Mouse (Mus musculus) layer of hippocampus, adult 2 months (tissue): ENCODE results near the gene Tlr8. TPM values are rescaled to one million over a fixed set of nuclear protein-coding genes. Genes with fewer than 3 reads are reported as not detected.

Source experiments
- DNase-seq, 2 experiments: peaks; one replicate each; pipeline ENCODE4 v3.0.0; 2022; ENCODE audit warnings: low spot score in 2 of 2
- H3K27ac ChIP-seq: fragments of 200-600 bp; 2 replicates; pipeline ENCODE4 v1.8.1; 2022
- H3K4me3 ChIP-seq: fragments of 200-600 bp; 2 replicates; pipeline ENCODE4 v1.8.1; 2022; ENCODE audit warnings: mild to moderate bottlenecking
- CTCF ChIP-seq: fragments of 200-600 bp; conservative IDR thresholded peaks from 2 replicates; pipeline ENCODE4 v1.8.1; 2022; ENCODE audit warnings: antibody characterized with exemption, mild to moderate bottlenecking, moderate library complexity
- total RNA-seq, 2 experiments: library from RNA; stranded (reverse); gene quantifications; 2 replicates each; pipeline ENCODE4 v1.2.3; 2021

Gene Tlr8
- total RNA-seq, 2 experiments from 2014 or later = 0.15 to 0.33 TPM

- peak overlapping the region; percentile 46; the same call in 1 of the 2 replicates for H3K27ac ChIP-seq
- TF ChIP-seq CTCF = peak; percentile 66
- no peak for DNase-seq
Observed at GRCm38 (mm10) chrX:167212707-167213106, 51.4 kb downstream of the Tlr8 start.

GRCm38 (mm10) chrX:167211871-167212555 is 52.1 kb downstream of the Tlr8 start:
- TF ChIP-seq CTCF = no peak
- Histone ChIP-seq H3K4me3 (no peak overlapping the region), H3K27ac (peak overlapping the region; percentile 46; the same call in 1 of the 2 replicates)
- DNase-seq = no peak

More at GRCm38 (mm10) chrX:167212707-167213106, 51.4 kb downstream of the Tlr8 start:
- no peak overlapping the region for H3K4me3 ChIP-seq

- Histone ChIP-seq H3K27ac (peak overlapping the region; percentile 98), H3K4me3 (peak overlapping the region; percentile 75; the same call in 1 of the 2 replicates)
- no peak for TF ChIP-seq CTCF
- DNase-seq = no peak
Observed at GRCm38 (mm10) chrX:167210319-167210728, 53.8 kb downstream of the Tlr8 start.

GRCm38 (mm10) chrX:167209828-167210227 is 54.3 kb downstream of the Tlr8 start:
- DNase-seq = no peak
- Histone ChIP-seq H3K4me3 (peak overlapping the region; percentile 75), H3K27ac (peak overlapping the region; percentile 98)
- TF ChIP-seq CTCF = no peak

- H3K27ac ChIP-seq = peak within 1 kb of the TSS; percentile 98
- no peak for TF ChIP-seq CTCF
- peak; percentile 74 to 78 for DNase-seq
- H3K4me3 ChIP-seq = peak within 1 kb of the TSS; percentile 75
Observed at GRCm38 (mm10) chrX:167208978-167209754, 55.0 kb downstream of the Tlr8 start, which contains the start of gene Tmsb4x. Gene Tmsb4x (minus strand): TSS chrX:167209315.

- no peak for TF ChIP-seq CTCF
- Histone ChIP-seq H3K27ac (peak overlapping the region; percentile 98), H3K4me3 (peak overlapping the region; percentile 75)
- DNase-seq = peak in 1 of 2 experiments; percentile 23
Observed at GRCm38 (mm10) chrX:167208506-167208820, 55.7 kb downstream of the Tlr8 start.

- peak in 1 of 2 experiments; percentile 25 for DNase-seq
- TF ChIP-seq CTCF = no peak
- Histone ChIP-seq H3K4me3 (peak overlapping the region; percentile 75), H3K27ac (peak overlapping the region; percentile 98)
Observed at GRCm38 (mm10) chrX:167207741-167208505, 56.2 kb downstream of the Tlr8 start.

GRCm38 (mm10) chrX:167205813-167206520 is 58.2 kb downstream of the Tlr8 start:
- DNase-seq = no peak
- H3K4me3 ChIP-seq = peak overlapping the region; percentile 75
- peak overlapping the region; percentile 98 for H3K27ac ChIP-seq
- TF ChIP-seq CTCF = no peak

- Histone ChIP-seq H3K4me3 (no peak overlapping the region), H3K27ac (no peak overlapping the region)
- TF ChIP-seq CTCF = no peak
- DNase-seq = no peak
Observed at GRCm38 (mm10) chrX:167201365-167201764, 62.8 kb downstream of the Tlr8 start.

GRCm38 (mm10) chrX:167195228-167195649 is 68.9 kb downstream of the Tlr8 start:
- no peak overlapping the region for H3K4me3 ChIP-seq
- DNase-seq = no peak
- no peak overlapping the region for H3K27ac ChIP-seq
- TF ChIP-seq CTCF = no peak

Other genes starting within 250 kb of the Tlr8 start
- 1,000 to 10,000 TPM; 1,652 to 1,714 TPM for gene Tmsb4x, start 55.0 kb downstream of the Tlr8 start, total RNA-seq
- 1 to 10 TPM; 2.5 to 2.7 TPM for gene Tlr7, start 66.2 kb upstream of the Tlr8 start, total RNA-seq
- 10 to 100 TPM; 22.4 to 24.7 TPM for gene Prps2, start 118.4 kb upstream of the Tlr8 start, total RNA-seq